Mouse (Mus musculus): ENCODE results near the gene Zfp217.

GRCm38 (mm10) chr2:170104396-170104795 is 43.5 kb downstream of the Zfp217 start:
- TF ChIP-seq CTCF (IDR thresholded peaks at IDR 0.05) (no peak), POLR2A (IDR thresholded peaks at IDR 0.05; ENCODE audit: insufficient read depth, low read depth, low read length) (no peak)

All from heart, adult 2 months (tissue).